Mouse (Mus musculus): Measurements from ENCODE around the gene Vmn2r45.
"Not testable (repeated sequence)": the region's sequence is repeated elsewhere in the genome, so short reads cannot be mapped to it uniquely, and the experiment has no call there.

Gene Vmn2r45

GRCm38 (mm10) chr7:8488975-8489374 is at the start of gene Vmn2r45:
Vmn2r45 (minus strand) TSS chr7:8489075.
- not testable (repeated sequence) for DNase-seq (ENCODE audit: low spot score)
